Mouse (Mus musculus): ENCODE measurements at regions not wholly inside any gene's neighbourhood (a gene's known extent, or its start where the extent isn't known, plus 50 kb on each side); places are given as distances from the start of the nearest gene placed in this dataset.

GRCm38 (mm10) chr6:76825953-76826352, 328.4 kb upstream of the Gm9008 start:
- DNase-seq (ENCODE audit: low spot score in 2 of 2), result no peak

GRCm38 (mm10) chr6:76802969-76803368, 305.4 kb upstream of the Gm9008 start:
- no peak for DNase-seq (ENCODE audit: low spot score in 2 of 2)

- no peak for DNase-seq (ENCODE audit: low spot score in 2 of 2)
These were observed 282.6 kb upstream of the Gm9008 start for GRCm38 (mm10) chr6:76780168-76780567.

- no peak for DNase-seq (ENCODE audit: low spot score in 2 of 2)
These were observed 280.6 kb upstream of the Gm9008 start for GRCm38 (mm10) chr6:76778201-76778600.

GRCm38 (mm10) chr6:76777080-76777479, 279.5 kb upstream of the Gm9008 start:
- DNase-seq (ENCODE audit: low spot score in 2 of 2), result no peak

GRCm38 (mm10) chr6:76763852-76764251, 266.3 kb upstream of the Gm9008 start:
- DNase-seq (ENCODE audit: low spot score in 2 of 2), result peak; percentile 3 to 14

GRCm38 (mm10) chr6:76754867-76755266, 257.3 kb upstream of the Gm9008 start:
- DNase-seq (ENCODE audit: low spot score in 2 of 2), result peak; percentile 27 to 40

Data from frontal cortex, postnatal 36 days (tissue).